Mouse (Mus musculus) MEL (cell line): ENCODE results near the gene Uckl1. TPM values are rescaled to one million over a fixed set of nuclear protein-coding genes. Genes with fewer than 3 reads are reported as not detected.

Experiments used
- DNase-seq: peaks from one replicate; pipeline ENCODE4 v3.0.0; 2011; ENCODE audit warnings: low read depth, low spot score
- H3K27ac ChIP-seq: 2 replicates; pipeline ENCODE4 v1.5.1; 2012; ENCODE audit warnings: low read depth, mild to moderate bottlenecking, control low read depth, low read length, moderate library complexity; ENCODE audit not compliant: control insufficient read depth
- H3K27me3 ChIP-seq, 2 experiments: fragments of 150-350 bp in 1 of 2; sonication (generic) in 1 of 2; 2 replicates each; pipeline ENCODE4 v1.6.1; 2012; ENCODE audit warnings: low read length in 2 of 2, mild to moderate bottlenecking in 2 of 2, improper control_type of control experiment in 1 of 2, moderate library complexity in 1 of 2; ENCODE audit not compliant: insufficient read depth in 2 of 2, control insufficient read depth in 1 of 2
- H3K36me3 ChIP-seq, 2 experiments: 2 replicates each; pipeline ENCODE4 v1.6.1; 2012 to 2014; ENCODE audit warnings: low read length in 2 of 2, improper control_type of control experiment in 1 of 2, inconsistent platforms in 1 of 2, mild to moderate bottlenecking in 1 of 2; ENCODE audit not compliant: insufficient read depth in 2 of 2, control insufficient read depth in 1 of 2
- H3K4me1 ChIP-seq, 2 experiments: fragments of 150-350 bp in 1 of 2; sonication (generic) in 1 of 2; 2 replicates each; pipeline ENCODE4 v1.6.1; 2012; ENCODE audit warnings: low read length in 2 of 2, improper control_type of control experiment in 1 of 2, mild to moderate bottlenecking in 1 of 2; ENCODE audit not compliant: insufficient read depth in 2 of 2, control insufficient read depth in 1 of 2
- H3K4me3 ChIP-seq, 2 experiments: fragments of 150-350 bp in 1 of 2; sonication (generic) in 1 of 2; 2 replicates each; pipeline ENCODE4 v1.5.1; 2012; ENCODE audit warnings: low read depth in 2 of 2, low read length in 2 of 2, mild to moderate bottlenecking in 2 of 2, moderate library complexity in 2 of 2, control low read depth in 1 of 2, improper control_type of control experiment in 1 of 2; ENCODE audit not compliant: control insufficient read depth in 1 of 2, insufficient read depth in 1 of 2
- H3K79me2 ChIP-seq: 2 replicates; pipeline ENCODE4 v1.6.1; 2012; ENCODE audit warnings: mild to moderate bottlenecking, low read length, moderate library complexity; ENCODE audit not compliant: control insufficient read depth, poor library complexity, insufficient read depth
- H3K9ac ChIP-seq: 2 replicates; pipeline ENCODE4 v1.6.1; 2012; ENCODE audit warnings: low read depth, mild to moderate bottlenecking, control low read depth, low read length, moderate library complexity; ENCODE audit not compliant: control insufficient read depth, poor library complexity, severe bottlenecking
- H3K9me3 ChIP-seq: fragments of 150-350 bp; sonication (generic); replicated peaks from 2 replicates; pipeline ENCODE4 v1.6.1; 2012; ENCODE audit warnings: mild to moderate bottlenecking, low read length, improper control_type of control experiment, moderate library complexity; ENCODE audit not compliant: insufficient read depth
- CHD1 ChIP-seq: IDR thresholded peaks from 2 replicates; pipeline ENCODE4 v1.6.1; 2012; ENCODE audit warnings: low read depth, mild to moderate bottlenecking, inconsistent platforms, low read length, improper control_type of control experiment
- E2F4 ChIP-seq: IDR thresholded peaks from 2 replicates; pipeline ENCODE4 v1.6.1; 2011; ENCODE audit warnings: low read depth, low read length, improper control_type of control experiment, borderline replicate concordance
- ELF1 ChIP-seq: IDR thresholded peaks from 2 replicates; pipeline ENCODE4 v1.6.1; 2014; ENCODE audit warnings: low read depth, mild to moderate bottlenecking, inconsistent platforms, low read length, improper control_type of control experiment, moderate library complexity
- ETS1 ChIP-seq: IDR thresholded peaks from 2 replicates; pipeline ENCODE4 v1.6.1; 2012; ENCODE audit warnings: low read depth, mild to moderate bottlenecking, inconsistent platforms, low read length, improper control_type of control experiment, moderate library complexity
- GABPA ChIP-seq: IDR thresholded peaks from 2 replicates; pipeline ENCODE4 v1.6.1; 2012; ENCODE audit warnings: low read depth, mild to moderate bottlenecking, inconsistent platforms, low read length, improper control_type of control experiment, moderate library complexity
- GATA1 ChIP-seq: IDR thresholded peaks from 2 replicates; pipeline ENCODE4 v1.6.1; 2011; ENCODE audit warnings: low read depth, low read length, improper control_type of control experiment
- JUND ChIP-seq: IDR thresholded peaks from 2 replicates; pipeline ENCODE4 v1.6.1; 2011; ENCODE audit warnings: low read depth, mild to moderate bottlenecking, improper control_type of control experiment, low read length
- KAT2A ChIP-seq: conservative IDR thresholded peaks from 2 replicates; pipeline ENCODE4 v1.6.1; 2012; ENCODE audit warnings: low read depth, low read length, improper control_type of control experiment, inconsistent platforms
- MAX ChIP-seq: IDR thresholded peaks from 2 replicates; pipeline ENCODE4 v1.6.1; 2011; ENCODE audit warnings: low read length, improper control_type of control experiment
- MAZ ChIP-seq: IDR thresholded peaks from 2 replicates; pipeline ENCODE4 v1.6.1; 2012; ENCODE audit warnings: low read depth, mild to moderate bottlenecking, inconsistent platforms, low read length, improper control_type of control experiment
- MXI1 ChIP-seq: IDR thresholded peaks from 2 replicates; pipeline ENCODE4 v1.6.1; 2011; ENCODE audit warnings: mild to moderate bottlenecking, low read depth, low read length, improper control_type of control experiment
- NELFE ChIP-seq: IDR thresholded peaks from 2 replicates; pipeline ENCODE4 v1.6.1; 2011; ENCODE audit warnings: low read depth, low read length, improper control_type of control experiment
- NRF1 ChIP-seq: IDR thresholded peaks from 2 replicates; pipeline ENCODE4 v1.6.1; 2014; ENCODE audit warnings: low read depth, mild to moderate bottlenecking, inconsistent platforms, low read length, improper control_type of control experiment, moderate library complexity; ENCODE audit not compliant: poor library complexity, insufficient read depth, severe bottlenecking
- POLR2AphosphoS2 ChIP-seq: IDR thresholded peaks from 2 replicates; pipeline ENCODE4 v1.6.1; 2011; ENCODE audit warnings: low read length, improper control_type of control experiment
- SIN3A ChIP-seq: IDR thresholded peaks from 2 replicates; pipeline ENCODE4 v1.6.1; 2012; ENCODE audit warnings: low read length, improper control_type of control experiment, inconsistent platforms
- SMC3 ChIP-seq: IDR thresholded peaks from 2 replicates; pipeline ENCODE4 v1.6.1; 2011; ENCODE audit warnings: low read depth, low read length, improper control_type of control experiment
- TAL1 ChIP-seq: IDR thresholded peaks from 2 replicates; pipeline ENCODE4 v1.6.1; 2012; ENCODE audit warnings: mild to moderate bottlenecking, inconsistent platforms, low read length, moderate library complexity, mixed read lengths
- TBP ChIP-seq: IDR thresholded peaks from 2 replicates; pipeline ENCODE4 v1.8.0; 2011; ENCODE audit warnings: low read depth, low read length, improper control_type of control experiment
- USF1 ChIP-seq: IDR thresholded peaks from 2 replicates; pipeline ENCODE4 v1.6.1; 2014; ENCODE audit warnings: low read depth, mild to moderate bottlenecking, inconsistent platforms, low read length, improper control_type of control experiment, moderate library complexity
- USF2 ChIP-seq, 2 experiments: IDR thresholded peaks; 2 replicates each; pipeline ENCODE4 v1.6.1; 2011 to 2012; ENCODE audit warnings: improper control_type of control experiment in 2 of 2, low read length in 2 of 2, borderline replicate concordance in 1 of 2, inconsistent platforms in 1 of 2, low read depth in 1 of 2, mild to moderate bottlenecking in 1 of 2; ENCODE audit not compliant: insufficient read depth in 1 of 2
- polyA plus RNA-seq, 2 experiments: library from polyadenylated mRNA; stranded (reverse) in 1 of 2; unstranded in 1 of 2; fragments of >175 nt in 1 of 2; fragments of >200 nt in 1 of 2; gene quantifications; 2 replicates each; pipeline versions ENCODE4 v1.2.1 to v1.2.4; 2012; ENCODE audit warnings: low replicate concordance in 2 of 2, low read depth in 1 of 2; ENCODE audit not compliant: insufficient read length in 2 of 2, insufficient read depth in 1 of 2, missing spikeins in 1 of 2
- total RNA-seq: library from RNA; depleted of rRNA; stranded (reverse); fragments of 300-350 nt; gene quantifications from 2 replicates; pipeline ENCODE4 v1.2.3, GENCODE M21; 2012; rRNA removed

Uckl1 gene
- total and polyA plus RNA-seq, 3 experiments = 15.2 to 24.6 TPM; not detected in 1

- no peak for TF ChIP-seq USF2 (IDR thresholded peaks at IDR 0.05; ENCODE audit: borderline replicate concordance in 1 of 2, insufficient read depth in 1 of 2, low read depth in 1 of 2, low read length in 2 of 2)
- TF ChIP-seq ETS1 = peak; percentile 53
- no peak for TF ChIP-seq GATA1
- TF ChIP-seq SMC3 = no peak
- TF ChIP-seq TAL1 = no peak
- TF ChIP-seq MAZ = no peak
- TF ChIP-seq CHD1 = peak; percentile 60; the same call in 1 of the 2 replicates
- TF ChIP-seq KAT2A = peak; percentile 65; the same call in 1 of the 2 replicates
- TF ChIP-seq SIN3A = peak; percentile 56
- no peak for TF ChIP-seq JUND
- TF ChIP-seq ELF1 = peak; percentile 86
- TF ChIP-seq NRF1 = peak; percentile 95
- TF ChIP-seq GABPA = no peak
- TF ChIP-seq MXI1 = 0 out of 2 replicates have a peak, but pooled peaks have one; percentile 64
Observed at GRCm38 (mm10) chr2:181520118-181520935, 64.4 kb downstream of the Uckl1 start, which contains the start of gene Dnajc5 (continued).

GRCm38 (mm10) chr2:181519201-181519600 lies 65.5 kb downstream of the Uckl1 start:
- peaks cover 10 to 14% of the 10 kb centered on the region in 2 experiments for H3K4me1 ChIP-seq
- no peak for TF ChIP-seq GABPA
- no peak for TF ChIP-seq TBP
- no peak for TF ChIP-seq MAX
- TF ChIP-seq USF1 = no peak
- TF ChIP-seq MXI1 = peak; percentile 28; the same call in 1 of the 2 replicates
- TF ChIP-seq NRF1 = no peak
- peak; percentile 51; the same call in 1 of the 2 replicates for TF ChIP-seq POLR2AphosphoS2
- no peak for TF ChIP-seq ELF1
- TF ChIP-seq E2F4 = no peak
- TF ChIP-seq SIN3A = peak; percentile 51; the same call in 1 of the 2 replicates
- TF ChIP-seq NELFE = 0 out of 2 replicates have a peak, but pooled peaks have one; percentile 16
- H3K4me3 ChIP-seq = peak overlapping the region; percentile 42 to 82
- no peaks in the 10 kb centered on the region for H3K27me3 ChIP-seq
- peaks cover 21 to 33% of the 10 kb centered on the region in 2 experiments for H3K36me3 ChIP-seq
- peaks cover 36% of the 10 kb centered on the region for H3K79me2 ChIP-seq
- H3K27ac ChIP-seq = peak overlapping the region; percentile 89
- DNase-seq = peak; percentile 39
- no peaks in the 10 kb centered on the region for H3K9me3 ChIP-seq
- peak overlapping the region; percentile 87 for H3K9ac ChIP-seq

Other genes with a start within 250 kb of the Uckl1 start
- gene Zgpat, start 220.0 kb downstream of the Uckl1 start, total RNA-seq = 22.5 and 30.7 TPM in 2 replicates
- gene Zgpat, start 220.0 kb downstream of the Uckl1 start, polyA plus RNA-seq = 10 to 100 TPM in 1 of 2 experiments, not detected in 1; 28.0 TPM
- gene Arfrp1, start 219.5 kb downstream of the Uckl1 start, total RNA-seq = 34.4 and 36.8 TPM in 2 replicates
- gene Arfrp1, start 219.5 kb downstream of the Uckl1 start, polyA plus RNA-seq = 10 to 100 TPM in 1 of 2 experiments, not detected in 1; 68.8 TPM
- gene Lime1, start 204.8 kb downstream of the Uckl1 start, total RNA-seq = 13.4 and 18.7 TPM in 2 replicates
- 10 to 100 TPM in 1 of 2 experiments, not detected in 1; 27.4 TPM for gene Lime1, start 204.8 kb downstream of the Uckl1 start, polyA plus RNA-seq
- 0.10 and 0.23 TPM in 2 replicates for gene Zbtb46, start 125.5 kb downstream of the Uckl1 start, total RNA-seq
- gene Zbtb46, start 125.5 kb downstream of the Uckl1 start, polyA plus RNA-seq = under 1 TPM in 1 of 2 experiments, not detected in 1; 0.64 TPM
- gene Abhd16b, start 91.7 kb downstream of the Uckl1 start, total RNA-seq = not detected in 2 replicates
- under 1 TPM in 1 of 2 experiments, not detected in 1; 0.08 TPM for gene Abhd16b, start 91.7 kb downstream of the Uckl1 start, polyA plus RNA-seq
- gene Tpd52l2, start 87.8 kb downstream of the Uckl1 start, total RNA-seq = 88.2 and 99.5 TPM in 2 replicates
- gene Tpd52l2, start 87.8 kb downstream of the Uckl1 start, polyA plus RNA-seq = 100 to 1,000 TPM in 1 of 2 experiments, not detected in 1; 119 TPM
- gene Dnajc5, start 64.4 kb downstream of the Uckl1 start, total RNA-seq = 50.6 and 51.9 TPM in 2 replicates
- 100 to 1,000 TPM in 1 of 2 experiments, 10 to 100 TPM in 1; 57.9 to 338 TPM for gene Dnajc5, start 64.4 kb downstream of the Uckl1 start, polyA plus RNA-seq
- 56.0 and 58.7 TPM in 2 replicates for gene Prpf6, start 7.0 kb upstream of the Uckl1 start, total RNA-seq
- 10 to 100 TPM in 1 of 2 experiments, not detected in 1; 69.4 TPM for gene Prpf6, start 7.0 kb upstream of the Uckl1 start, polyA plus RNA-seq
- 13.4 and 15.5 TPM in 2 replicates for gene Zfp512b, start 7.9 kb upstream of the Uckl1 start, total RNA-seq
- gene Zfp512b, start 7.9 kb upstream of the Uckl1 start, polyA plus RNA-seq = 10 to 100 TPM in 1 of 2 experiments, not detected in 1; 37.6 TPM
- 0.56 and 0.89 TPM in 2 replicates for gene Samd10, start 14.3 kb upstream of the Uckl1 start, total RNA-seq
- gene Samd10, start 14.3 kb upstream of the Uckl1 start, polyA plus RNA-seq = 1 to 10 TPM in 1 of 2 experiments, not detected in 1; 4.6 TPM
- not detected in 2 replicates for gene Gm29797, start 72.1 kb upstream of the Uckl1 start, total RNA-seq
- not detected for gene Gm29797, start 72.1 kb upstream of the Uckl1 start, polyA plus RNA-seq
- not detected in 2 replicates for gene Sox18, start 86.7 kb upstream of the Uckl1 start, total RNA-seq
- gene Sox18, start 86.7 kb upstream of the Uckl1 start, polyA plus RNA-seq = under 1 TPM in 1 of 2 experiments, not detected in 1; 0.04 TPM
- 6.7 and 7.3 TPM in 2 replicates for gene Tcea2, start 95.4 kb upstream of the Uckl1 start, total RNA-seq
- 10 to 100 TPM in 1 of 2 experiments, not detected in 1; 17.0 TPM for gene Tcea2, start 95.4 kb upstream of the Uckl1 start, polyA plus RNA-seq
- 45.5 and 46.2 TPM in 2 replicates for gene Rgs19, start 109.1 kb upstream of the Uckl1 start, total RNA-seq
- 100 to 1,000 TPM in 1 of 2 experiments, not detected in 1; 157 TPM for gene Rgs19, start 109.1 kb upstream of the Uckl1 start, polyA plus RNA-seq
- gene Lkaaear1, start 113.5 kb upstream of the Uckl1 start, total RNA-seq = not detected in 2 replicates
- not detected for gene Lkaaear1, start 113.5 kb upstream of the Uckl1 start, polyA plus RNA-seq
- 0.04 TPM in 1 of 2 replicates, not detected in the other for gene Oprl1, start 130.1 kb upstream of the Uckl1 start, total RNA-seq
- under 1 TPM in 1 of 2 experiments, not detected in 1; 0.25 TPM for gene Oprl1, start 130.1 kb upstream of the Uckl1 start, polyA plus RNA-seq
- gene Myt1, start 178.4 kb upstream of the Uckl1 start, total RNA-seq = not detected in 2 replicates
- not detected for gene Myt1, start 178.4 kb upstream of the Uckl1 start, polyA plus RNA-seq